Mouse (Mus musculus) heart, postnatal 14 days (tissue): Measurements from ENCODE around the gene Dlg2. TPM values are rescaled to one million over a fixed set of nuclear protein-coding genes. Genes with fewer than 3 reads are reported as not detected.

Experiments
- DNase-seq, 2 experiments: peaks; one replicate each; pipeline ENCODE4 v3.0.0; 2021 to 2022
- intact Hi-C: fragments of 180-260 bp; cut with DNase I; formaldehyde crosslinking; loops from one replicate; pipeline ENCODE4 v1.15.1; 2025
- total RNA-seq, 2 experiments: library from RNA; stranded (reverse); gene quantifications; 2 replicates each; pipeline ENCODE4 v1.2.3; 2021

Dlg2 gene
- total RNA-seq, 2 experiments from 2014 or later = 1.9 to 2.9 TPM

DNA sequence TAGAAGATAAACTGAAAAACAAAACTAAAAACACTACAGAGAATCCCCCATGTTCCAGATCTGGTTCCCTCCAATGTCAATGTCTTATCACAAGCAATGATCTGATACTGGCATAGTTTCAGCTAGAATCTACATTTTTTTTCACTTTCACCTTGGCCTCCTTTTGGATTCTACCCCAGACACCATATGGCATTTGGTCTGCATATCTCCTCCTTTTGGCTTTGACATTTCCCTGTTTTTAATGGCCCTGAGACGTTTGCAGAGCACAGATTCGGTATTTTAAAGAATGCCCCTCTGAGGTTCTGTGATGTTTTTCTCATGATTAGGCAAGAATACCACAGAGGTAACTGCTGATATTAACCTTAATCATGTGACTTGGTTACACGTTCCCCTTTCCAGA is 1984.8 kb downstream of the Dlg2 start:
- intact Hi-C loops = no loop called here

DNA sequence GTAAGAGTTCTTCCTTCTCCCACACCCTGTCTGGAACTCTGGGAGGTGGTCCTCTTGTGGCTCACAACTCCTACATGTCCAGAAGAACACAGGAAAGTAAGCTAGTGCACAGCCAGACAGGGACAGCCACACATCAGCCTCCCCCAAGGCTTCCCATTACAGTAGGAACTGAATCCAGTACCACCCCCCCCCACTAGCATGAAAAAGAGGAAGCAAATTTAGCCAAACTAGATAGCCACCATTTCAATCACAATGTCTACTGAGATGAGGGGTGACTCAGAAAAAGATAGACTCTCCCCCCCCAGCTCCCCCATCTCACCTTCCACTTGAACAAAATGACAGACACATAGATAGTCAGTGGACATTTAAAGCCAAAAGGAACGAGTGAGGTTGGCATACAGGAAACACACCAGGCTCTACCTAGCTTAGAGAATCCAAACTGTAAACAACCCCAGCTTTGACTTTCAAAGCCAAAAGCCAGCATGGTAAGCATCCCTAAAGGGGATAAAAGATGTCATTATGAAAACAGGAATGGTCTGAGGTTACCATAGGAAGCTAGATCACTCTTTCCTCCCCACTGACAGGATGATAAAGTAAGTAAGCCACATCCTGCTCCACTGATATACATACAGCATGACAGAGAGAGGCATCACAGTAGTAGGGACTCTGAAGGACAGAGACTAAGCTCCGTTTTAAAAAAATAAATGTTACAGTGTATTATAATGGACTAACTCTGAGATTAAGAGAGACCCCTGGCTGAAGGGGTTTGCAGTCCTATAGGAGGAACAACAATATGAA is 1986.8 kb downstream of the Dlg2 start:
- no peak for DNase-seq
- intact Hi-C loops = no loop called here

More for the DNA sequence above, 1984.8 kb downstream of the Dlg2 start:
- no peak for DNase-seq

DNA sequence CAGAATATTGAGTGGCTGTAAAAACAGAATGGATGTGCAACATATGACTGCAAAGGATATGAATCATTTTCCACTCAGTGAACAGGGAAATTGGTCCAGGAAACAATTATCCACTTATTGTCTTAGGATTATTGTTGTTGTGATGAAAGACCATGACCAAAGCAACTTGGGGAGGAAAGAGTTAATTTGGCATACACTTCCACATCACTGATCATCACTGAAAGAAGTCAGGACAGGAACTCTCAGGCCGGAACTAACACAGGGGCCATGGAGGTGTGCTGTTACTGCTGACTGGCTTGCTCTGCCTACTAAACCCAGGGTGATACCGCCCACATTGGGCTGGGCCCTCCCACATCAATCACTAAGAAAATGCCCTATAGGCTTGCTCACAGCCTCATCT is 1987.8 kb downstream of the Dlg2 start:
- intact Hi-C loops = no loop called here
- no peak for DNase-seq

DNA sequence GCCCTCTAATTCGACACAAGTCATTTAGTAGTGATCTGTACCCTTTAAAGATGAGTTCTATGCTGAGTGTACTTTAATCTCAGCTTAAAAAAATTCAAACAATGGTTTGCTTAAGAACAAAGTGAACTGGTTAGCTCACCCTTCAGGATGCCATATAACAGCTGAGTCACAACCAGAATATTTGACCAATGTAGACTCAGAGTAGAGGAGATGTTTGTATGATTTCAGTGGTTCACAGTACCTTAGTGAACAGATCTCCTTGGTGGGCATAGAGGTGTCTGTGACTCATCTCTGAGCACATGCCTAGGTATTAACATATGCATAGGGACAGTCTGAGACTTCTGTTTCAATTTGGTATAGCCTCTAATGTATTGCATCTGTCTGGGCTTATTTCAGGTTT is 2002.7 kb downstream of the Dlg2 start:
- no peak for DNase-seq
- intact Hi-C loops = no loop called here

DNA sequence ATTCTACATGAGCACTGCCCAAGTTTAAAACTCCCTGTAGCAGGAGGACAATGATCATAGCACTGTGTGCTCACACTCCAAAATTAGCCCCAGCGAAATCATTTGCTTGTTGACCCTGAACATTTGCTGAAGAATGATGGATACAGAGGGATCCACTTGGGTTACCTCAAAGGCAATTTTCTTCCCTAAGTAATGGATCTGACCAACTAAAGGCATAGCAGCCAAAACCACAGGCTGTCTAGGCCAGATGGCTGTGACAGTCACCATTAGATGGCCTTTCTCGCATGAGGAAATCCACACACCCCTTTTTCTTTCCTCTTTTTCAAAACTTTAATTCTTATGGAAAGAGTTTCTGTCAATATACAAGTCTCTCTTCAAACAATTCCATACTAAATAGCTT is 2003.3 kb downstream of the Dlg2 start:
- DNase-seq = no peak
- intact Hi-C loops = no loop called here

DNA sequence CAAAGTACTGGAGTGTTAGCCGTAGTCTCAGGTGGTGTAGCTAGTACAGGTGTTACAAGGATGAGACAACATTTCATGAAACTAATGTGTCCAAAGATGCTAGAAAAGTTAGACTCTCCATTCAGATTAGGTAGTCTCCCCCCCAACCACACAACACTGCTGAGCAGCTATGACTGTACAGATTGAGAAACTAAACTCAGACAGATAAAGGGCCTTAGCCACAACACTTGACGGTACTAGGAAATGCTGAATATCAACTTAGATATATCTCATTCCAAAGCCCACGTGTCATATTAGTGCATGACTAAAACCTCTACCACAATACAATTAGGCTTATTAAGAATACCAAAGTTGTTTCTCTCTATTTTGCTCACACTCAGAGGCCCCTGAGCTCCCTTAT is 2006.9 kb downstream of the Dlg2 start:
- DNase-seq = no peak

DNA sequence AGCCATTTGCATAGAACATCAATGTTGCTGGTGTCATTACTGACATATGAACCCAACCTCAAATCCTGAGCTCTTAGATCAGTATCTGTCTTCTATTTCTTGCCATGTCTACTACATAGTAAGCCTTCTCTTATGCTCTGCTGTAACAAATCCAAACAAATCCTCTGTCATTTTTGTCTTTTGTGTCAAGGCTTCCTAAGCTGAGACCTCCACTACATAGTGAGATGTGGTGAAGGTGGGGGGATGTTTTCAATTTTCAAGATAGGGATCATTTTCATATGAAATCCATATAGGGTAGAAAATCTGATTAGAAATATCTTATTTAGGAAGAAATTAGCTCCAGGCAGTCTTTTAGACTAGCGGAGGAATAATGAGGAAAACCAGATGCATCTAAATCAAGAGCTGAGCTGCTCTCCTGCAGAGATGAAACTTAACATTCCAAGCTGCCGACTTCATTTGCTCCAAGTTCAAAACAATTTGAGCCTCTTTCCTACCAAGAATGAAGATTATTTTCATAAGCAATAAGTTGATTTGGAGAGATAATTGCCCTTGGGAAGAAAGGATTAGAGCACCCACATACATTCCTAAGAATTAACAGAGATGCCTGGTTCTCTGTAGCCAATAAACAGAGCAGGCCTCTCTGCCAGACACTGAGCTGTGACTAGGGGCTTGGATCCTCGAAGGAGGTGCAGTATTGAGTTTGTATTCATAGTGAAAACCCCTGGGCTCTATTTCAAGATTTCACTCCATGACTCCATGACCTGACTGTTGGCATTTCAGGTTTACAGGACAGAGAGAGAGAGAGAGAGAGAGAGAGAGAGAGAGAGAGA is 2009.6 kb downstream of the Dlg2 start:
- DNase-seq = no peak
- intact Hi-C loops = no loop called here

More for the DNA sequence above, 2006.9 kb downstream of the Dlg2 start:
- intact Hi-C loops = no loop called here

DNA sequence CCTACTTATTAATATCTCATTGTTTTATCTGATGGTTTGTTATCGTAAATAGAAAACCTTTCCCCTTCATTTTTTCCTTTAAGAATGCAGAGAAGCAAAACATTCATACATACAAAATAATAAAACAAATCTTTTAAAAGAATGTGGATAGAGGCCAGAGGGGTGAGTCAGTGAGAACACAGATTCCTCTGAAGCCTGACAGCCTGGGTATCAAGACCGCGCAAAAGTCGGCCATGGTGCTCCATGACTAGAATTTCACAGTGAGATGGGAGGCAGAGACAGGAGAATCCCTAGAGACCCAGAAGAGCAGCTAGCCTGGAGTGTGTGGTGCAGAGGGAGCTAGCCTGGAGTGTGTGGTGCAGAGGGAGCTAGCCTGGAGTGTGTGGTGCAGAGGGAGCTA is 2010.4 kb downstream of the Dlg2 start:
- intact Hi-C loops = no loop called here

DNA sequence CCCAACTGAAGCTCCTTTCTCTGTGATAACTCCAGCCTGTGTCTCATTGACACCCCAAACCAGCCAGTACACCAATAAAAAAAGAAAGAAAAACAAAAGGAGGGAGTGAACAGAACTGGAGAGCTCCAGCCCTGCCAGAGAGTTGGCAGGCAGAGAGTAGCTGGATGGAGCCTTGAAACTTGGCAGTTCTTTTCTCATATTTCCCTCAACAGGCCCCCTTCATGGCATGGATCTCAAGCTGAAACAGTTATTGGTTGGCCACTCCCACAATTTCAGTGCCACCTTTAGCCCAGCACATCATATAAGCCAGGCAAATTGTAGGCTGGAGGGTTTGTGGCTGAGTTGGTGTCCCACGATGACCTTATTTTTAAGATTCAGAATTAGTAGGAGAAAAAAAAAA is 2015.8 kb downstream of the Dlg2 start:
- intact Hi-C loops = no loop called here
- DNase-seq = no peak

More for the DNA sequence above, 2010.4 kb downstream of the Dlg2 start:
- no peak for DNase-seq

DNA sequence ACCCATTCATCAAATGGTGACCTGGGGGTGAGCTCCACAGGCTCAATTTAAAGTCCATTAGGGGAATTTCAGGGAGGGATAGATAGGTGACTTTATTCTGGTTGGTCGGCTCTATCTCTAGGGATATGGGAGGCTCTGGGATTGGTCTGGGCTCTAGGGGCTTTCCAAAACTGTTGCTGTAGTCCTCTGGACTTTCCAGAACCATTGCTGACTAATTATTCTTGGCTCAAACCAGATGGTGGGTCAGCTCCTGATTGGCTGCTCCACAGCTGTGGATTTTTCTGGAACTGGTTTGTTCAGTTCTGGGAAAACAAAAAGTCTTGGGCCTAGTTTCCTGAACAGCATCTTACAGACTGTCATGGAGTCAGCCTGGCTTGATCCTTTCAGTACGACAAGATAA is 2017.0 kb downstream of the Dlg2 start:
- DNase-seq = no peak
- intact Hi-C loops = no loop called here

Other genes starting within 250 kb of the Dlg2 start
- gene Ccdc83, start 210.9 kb upstream of the Dlg2 start, total RNA-seq = under 1 TPM in 1 of 2 experiments, not detected in 1; 0.26 TPM
- 1 to 10 TPM; 4.1 to 4.6 TPM for gene Sytl2, start 174.4 kb upstream of the Dlg2 start, total RNA-seq
- under 1 TPM in 1 of 2 experiments, not detected in 1; 0.29 TPM for gene Ccdc89, start 50.1 kb upstream of the Dlg2 start, total RNA-seq
- gene Crebzf, start 33.9 kb upstream of the Dlg2 start, total RNA-seq = 10 to 100 TPM; 26.1 to 27.9 TPM
- gene Tmem126a, start 19.4 kb upstream of the Dlg2 start, total RNA-seq = 100 to 1,000 TPM in 1 of 2 experiments, 10 to 100 TPM in 1; 96.8 to 111 TPM
- gene Tmem126b, start 671 bp upstream of the Dlg2 start, total RNA-seq = 10 to 100 TPM; 22.1 to 22.7 TPM